Mouse (Mus musculus) C2C12 (cell line): ENCODE measurements around the gene Rsrp1. TPM values are rescaled to one million over a fixed set of nuclear protein-coding genes. Genes with fewer than 3 reads are reported as not detected.

Source experiments
- H3K27me3 ChIP-seq: one replicate; pipeline ENCODE4 v1.6.1; 2011; ENCODE audit not compliant: control insufficient read depth, insufficient read depth, insufficient read length
- H3K36me3 ChIP-seq: one replicate; pipeline ENCODE4 v1.6.1; 2011; ENCODE audit not compliant: control insufficient read depth, insufficient read depth
- H3K4me3 ChIP-seq: one replicate; pipeline ENCODE4 v1.5.1; 2011; ENCODE audit warnings: mild to moderate bottlenecking, control low read depth; ENCODE audit not compliant: poor library complexity, insufficient read depth, severe bottlenecking
- H3K79me2 ChIP-seq: one replicate; pipeline ENCODE4 v1.6.1; 2011; ENCODE audit not compliant: control insufficient read depth, insufficient read depth
- H3K79me3 ChIP-seq: one replicate; pipeline ENCODE4 v1.6.1; 2011; ENCODE audit warnings: low read depth, control low read depth
- H3ac ChIP-seq: one replicate; pipeline ENCODE3; 2011; ENCODE audit warnings: low read depth; ENCODE audit not compliant: control insufficient read depth, insufficient read length
- CEBPB ChIP-seq: IDR thresholded peaks from one replicate; pipeline ENCODE4 v1.6.1; 2011; ENCODE audit warnings: low read depth, mild to moderate bottlenecking, control low read depth, moderate library complexity
- CTCF ChIP-seq: IDR thresholded peaks from one replicate; pipeline ENCODE4 v1.5.1; 2011; ENCODE audit not compliant: control insufficient read depth, insufficient read depth, insufficient read length
- FOSL1 ChIP-seq: IDR thresholded peaks from one replicate; pipeline ENCODE4 v1.8.0; 2011; ENCODE audit warnings: mild to moderate bottlenecking, low read length; ENCODE audit not compliant: poor library complexity, insufficient read depth, severe bottlenecking
- MAX ChIP-seq: IDR thresholded peaks from one replicate; pipeline ENCODE4 v1.6.1; 2011; ENCODE audit warnings: mild to moderate bottlenecking, control low read depth
- MYOD1 ChIP-seq: IDR thresholded peaks from one replicate; pipeline ENCODE4 v1.6.1; 2011; ENCODE audit warnings: low read depth; ENCODE audit not compliant: control insufficient read depth, insufficient read length
- MYOG ChIP-seq: IDR thresholded peaks from one replicate; pipeline ENCODE4 v1.6.1; 2011; ENCODE audit not compliant: control insufficient read depth, insufficient read length; ENCODE audit errors: extremely low read depth
- USF1 ChIP-seq: IDR thresholded peaks from one replicate; pipeline ENCODE4 v1.6.1; 2011; ENCODE audit warnings: low read depth, mild to moderate bottlenecking, control low read depth, moderate library complexity
- polyA plus RNA-seq: library from polyadenylated mRNA; unstranded; fragments of >200 nt; fragmentation: generic; extraction: Trizol; gene quantifications from one replicate; pipeline ENCODE4 v1.2.1, GENCODE M21; 2012; ENCODE audit warnings: missing spikeins

The Rsrp1 gene
- polyA plus RNA-seq, 1 experiment, result 35.4 TPM

DNA sequence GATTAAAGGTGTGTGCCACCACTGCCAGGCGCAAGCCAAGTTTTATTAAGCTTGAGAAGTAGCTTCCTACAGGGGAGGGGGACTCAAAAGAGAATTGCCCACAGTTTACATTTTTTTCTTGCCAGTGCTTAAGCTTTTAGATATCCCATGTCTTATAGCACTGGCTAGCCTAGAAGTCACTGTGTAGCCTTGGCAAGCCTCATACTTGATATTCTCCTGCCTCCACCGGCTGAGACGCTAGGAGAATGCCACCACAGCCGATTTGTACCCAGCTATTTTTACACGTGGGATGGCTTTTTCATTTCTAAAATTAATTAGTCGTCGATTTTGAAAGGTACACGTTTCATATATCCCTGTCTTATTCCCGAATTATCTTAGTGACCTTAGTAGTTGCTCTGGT, 6.8 kb downstream of the Rsrp1 start:
- no peak overlapping the region for H3K4me3 ChIP-seq
- H3ac ChIP-seq, result no peak overlapping the region
- peaks cover 48% of the 10 kb centered on the region for H3K79me2 ChIP-seq
- peaks cover 51% of the 10 kb centered on the region for H3K36me3 ChIP-seq
- TF ChIP-seq MYOD1 (no peak), USF1 (no peak), FOSL1 (no peak), MAX (no peak), CTCF (no peak), MYOG (no peak), CEBPB (no peak)
- peaks cover 18% of the 10 kb centered on the region for H3K79me3 ChIP-seq
- H3K27me3 ChIP-seq, result no peaks in the 10 kb centered on the region

DNA sequence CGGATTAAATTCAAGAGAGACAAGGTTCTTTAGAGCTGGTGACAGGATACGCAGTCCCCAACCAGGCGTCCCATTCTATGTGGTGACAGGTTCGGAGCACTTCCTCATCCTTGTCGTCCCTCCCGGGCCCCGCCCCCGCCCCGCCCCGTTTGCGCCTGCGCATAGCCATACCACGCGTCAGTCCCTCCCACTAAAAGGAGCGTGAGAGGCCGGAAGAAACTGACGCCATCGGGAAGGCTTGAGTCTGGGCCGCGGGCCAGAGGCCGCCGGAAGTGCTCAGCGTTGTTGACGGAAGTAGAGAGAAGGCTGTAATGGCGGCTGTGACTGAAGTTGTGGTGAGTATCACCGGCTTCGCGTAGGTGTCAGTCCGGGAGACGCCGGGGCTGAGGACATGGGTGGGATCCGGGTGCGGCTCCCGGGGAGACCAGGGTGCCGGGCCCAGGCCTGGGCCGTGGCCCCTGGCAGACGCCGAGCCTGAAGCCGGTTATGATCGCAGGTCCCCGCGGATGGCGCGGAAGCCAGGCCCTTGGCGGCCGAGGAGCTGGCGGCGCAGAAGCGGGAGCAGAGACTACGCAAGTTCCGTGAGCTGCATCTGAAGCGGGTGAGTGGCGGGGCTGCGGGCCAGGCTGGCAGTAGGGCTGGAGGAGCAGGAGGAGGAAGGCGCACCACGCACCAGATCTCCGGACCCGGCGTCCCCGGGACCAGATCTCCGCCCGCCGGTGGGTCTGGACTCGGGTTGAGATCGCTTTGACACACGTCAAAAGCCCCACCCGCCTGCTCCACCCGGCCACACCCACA, 7.5 kb downstream of the Rsrp1 start, which contains the start of gene Syf2:
TSS of gene Syf2 (plus strand) at position 215 of the 798 bp plus-strand sequence.
- H3K36me3 ChIP-seq, result peaks cover 49% of the 10 kb centered on the region

DNA sequence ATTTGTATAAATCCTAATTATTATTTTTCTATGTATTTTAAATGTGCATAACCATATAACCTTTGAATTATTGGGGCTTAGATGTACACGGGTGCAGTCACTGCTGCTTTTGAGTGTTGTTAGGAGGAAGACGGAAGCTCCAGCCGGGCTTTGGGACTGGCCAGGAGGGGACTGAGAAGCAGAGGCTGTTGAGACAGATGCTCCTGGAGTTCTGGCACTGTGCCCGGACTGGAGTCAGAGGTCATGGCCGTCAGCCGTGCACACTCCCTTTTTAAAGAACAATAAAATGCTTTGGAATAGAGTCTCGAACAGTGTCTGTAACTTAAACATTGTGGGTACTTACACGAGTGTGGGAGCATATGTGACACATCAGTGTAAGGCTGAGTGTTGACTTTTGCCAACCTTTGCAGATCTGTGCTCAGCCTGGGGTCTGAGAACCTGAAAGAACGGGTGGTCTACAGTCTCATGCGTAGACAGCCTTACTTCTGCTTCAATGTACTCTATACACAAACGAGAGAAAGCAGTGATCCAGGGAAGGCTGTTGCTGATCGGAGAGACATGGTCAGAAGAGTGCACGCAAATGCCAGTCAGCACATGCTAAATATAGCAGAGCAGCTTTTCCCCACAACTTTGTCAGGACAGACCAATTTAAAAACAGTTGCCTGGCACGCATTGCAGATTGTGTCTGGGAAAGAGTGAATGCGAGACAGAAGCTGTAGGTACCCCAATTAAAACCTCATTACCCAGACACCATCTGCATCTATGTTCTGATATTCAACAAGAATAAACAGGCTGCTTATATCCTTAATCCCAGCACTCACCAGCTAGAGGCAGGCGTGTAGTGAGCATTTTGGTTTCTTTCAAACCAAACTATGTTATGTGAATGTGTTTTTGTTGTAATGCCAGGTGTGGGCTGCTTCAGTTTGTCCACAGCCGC, 14.1 kb downstream of the Rsrp1 start:
- peaks cover 12% of the 10 kb centered on the region for H3K79me2 ChIP-seq
- no peak overlapping the region for H3ac ChIP-seq
- no peak overlapping the region for H3K4me3 ChIP-seq
- no peaks in the 10 kb centered on the region for H3K79me3 ChIP-seq
- no peaks in the 10 kb centered on the region for H3K27me3 ChIP-seq
- peaks cover 29% of the 10 kb centered on the region for H3K36me3 ChIP-seq
- TF ChIP-seq CEBPB (no peak), USF1 (no peak), MAX (no peak), MYOG (no peak), MYOD1 (no peak), CTCF (no peak), FOSL1 (no peak)

More for the DNA sequence above, 7.5 kb downstream of the Rsrp1 start, which contains the start of gene Syf2:
- no peaks in the 10 kb centered on the region for H3K27me3 ChIP-seq
- H3K4me3 ChIP-seq, result peak within 1 kb of the TSS; percentile 90
- H3K79me3 ChIP-seq, result peaks cover 11% of the 10 kb centered on the region
- H3ac ChIP-seq, result peak within 1 kb of the TSS; percentile 94
- no peak for TF ChIP-seq CTCF
- peak; percentile 58 for TF ChIP-seq MAX
- no peak for TF ChIP-seq MYOD1
- H3K79me2 ChIP-seq, result peaks cover 41% of the 10 kb centered on the region

DNA sequence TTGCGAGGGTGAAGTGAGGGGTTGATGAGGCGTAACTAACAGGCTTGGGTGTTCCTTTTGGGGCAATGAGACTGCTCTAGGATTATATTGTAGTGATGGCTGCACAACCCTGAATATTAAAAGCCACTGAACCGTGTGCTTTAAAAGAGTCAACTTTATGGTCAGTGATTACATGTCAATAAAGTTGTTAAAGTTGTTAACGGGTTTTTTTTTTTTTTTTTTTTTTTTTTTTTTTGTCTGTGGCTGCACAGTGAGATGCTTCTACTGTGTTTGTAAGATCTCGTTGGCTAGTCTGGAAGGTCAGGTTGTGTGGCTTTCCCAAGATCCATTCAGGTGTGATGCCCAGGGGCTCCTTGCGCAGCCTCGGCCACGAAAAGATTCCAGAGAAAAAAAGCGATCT, 16.5 kb downstream of the Rsrp1 start:
- Histone ChIP-seq H3K4me3 (no peak overlapping the region), H3K27me3 (no peaks in the 10 kb centered on the region), H3K79me2 (no peaks in the 10 kb centered on the region), H3K36me3 (peaks cover 20% of the 10 kb centered on the region), H3K79me3 (no peaks in the 10 kb centered on the region), H3ac (no peak overlapping the region)
- TF ChIP-seq MYOG (no peak), MYOD1 (no peak), USF1 (no peak), MAX (no peak), CTCF (no peak), CEBPB (no peak), FOSL1 (no peak)

DNA sequence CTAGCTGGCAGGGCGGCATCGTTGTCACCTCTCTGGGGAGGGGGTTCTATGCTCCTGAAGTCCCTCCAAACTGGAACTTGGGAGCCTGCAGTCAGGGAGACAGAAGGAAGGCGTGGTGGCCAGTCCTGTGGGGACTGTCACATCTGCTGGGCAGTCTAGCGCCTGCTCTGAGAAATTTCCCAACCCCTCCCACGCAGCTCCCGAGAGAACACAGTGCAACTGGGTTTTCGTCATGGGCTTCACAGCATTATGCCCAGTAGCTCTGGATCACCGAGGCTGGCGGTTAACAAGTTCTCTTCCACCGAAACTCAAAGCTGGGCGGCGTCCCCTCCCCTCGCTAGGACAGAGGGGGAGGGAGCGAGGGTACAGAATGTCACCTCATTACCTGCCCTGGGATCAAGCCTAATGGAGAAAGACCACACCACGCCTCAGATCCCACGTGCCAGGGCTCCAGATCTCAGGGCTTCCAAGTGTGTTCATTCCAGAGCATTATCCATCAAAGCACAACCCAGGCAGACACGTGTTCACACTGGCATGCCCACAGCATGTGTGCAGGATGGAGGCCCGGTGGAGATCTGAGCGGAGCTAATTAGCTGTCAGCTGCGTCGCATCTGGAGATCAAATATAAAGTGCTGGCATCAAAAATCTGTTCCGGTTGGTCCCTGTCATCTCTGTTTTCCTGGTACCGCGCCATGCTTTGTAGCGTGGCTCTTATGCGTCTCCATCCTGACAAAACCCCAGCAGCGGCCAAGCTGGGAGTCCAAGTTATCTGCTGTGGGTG, 20.6 kb downstream of the Rsrp1 start:
- Histone ChIP-seq H3K4me3 (no peak overlapping the region), H3K27me3 (no peaks in the 10 kb centered on the region), H3ac (no peak overlapping the region), H3K79me2 (no peaks in the 10 kb centered on the region), H3K36me3 (no peaks in the 10 kb centered on the region), H3K79me3 (no peaks in the 10 kb centered on the region)
- TF ChIP-seq MYOD1 (no peak), MYOG (no peak), FOSL1 (no peak), CTCF (no peak), MAX (no peak), USF1 (no peak), CEBPB (no peak)
